Mouse (Mus musculus): Measurements from ENCODE around the gene Syk. TPM values are rescaled to one million over a fixed set of nuclear protein-coding genes. Genes with fewer than 3 reads are reported as not detected.

Gene Syk
- polyA plus RNA-seq, 1 experiment from 2014 or later = 1.5 TPM

DNA sequence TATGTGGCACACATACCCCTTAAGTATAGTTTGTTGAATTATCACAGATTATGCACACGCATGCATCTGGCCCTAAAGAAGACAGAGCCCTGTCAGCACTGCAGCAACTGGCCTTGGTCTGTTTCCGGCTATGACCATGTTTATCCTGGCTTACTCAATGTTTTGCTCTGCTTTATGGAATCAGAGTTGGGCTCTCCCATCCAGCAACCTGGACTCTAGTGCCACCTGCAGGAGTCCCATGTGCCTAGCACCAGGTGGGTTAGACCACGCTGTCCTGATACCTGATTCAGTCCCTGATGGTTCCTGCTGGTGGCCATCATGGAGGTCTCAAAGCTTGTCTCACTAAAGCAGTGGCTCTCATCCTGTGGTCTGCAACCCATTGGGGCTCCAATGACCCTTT, 86.9 kb downstream of the Syk start:
- Histone ChIP-seq H3K36me3 (no peaks in the 10 kb centered on the region), H3K9me3 (0 out of 2 replicates have a peak, but pooled peaks cover 4% of the 10 kb centered on the region), H3K9ac (no peak overlapping the region), H3K4me3 (no peak overlapping the region), H3K27ac (replicated peaks) (no peak overlapping the region), H3K27me3 (no peaks in the 10 kb centered on the region; the same call in 1 of the 2 replicates), H3K4me2 (no peak overlapping the region), H3K4me1 (replicated peaks) (no peaks in the 10 kb centered on the region)
- 71% methylated on average over 3 of the region's 3 CpGs for WGBS
- no peak for ATAC-seq (ENCODE audit: low read depth)

DNA sequence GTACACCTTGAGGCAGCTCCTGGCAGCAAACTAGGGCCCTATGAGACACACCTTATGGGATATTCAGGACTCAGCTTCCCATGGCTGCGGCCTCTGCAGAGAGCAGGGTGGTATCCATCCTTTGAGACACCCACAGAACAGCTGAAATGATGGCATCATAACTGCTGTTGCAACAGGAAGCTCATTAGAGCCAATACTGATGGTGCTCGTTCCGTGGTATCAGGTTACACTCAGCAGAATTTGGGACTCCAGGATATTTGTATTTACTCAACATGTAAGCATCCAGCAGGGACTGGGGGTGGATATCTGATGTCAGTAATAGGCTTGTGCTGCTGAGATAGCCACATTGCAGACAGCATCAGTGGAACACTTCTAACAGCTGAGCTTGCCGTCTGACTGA, 90.3 kb downstream of the Syk start:
- 74% methylated on average over 4 of the region's 4 CpGs for WGBS
- ATAC-seq (ENCODE audit: low read depth) = no peak
- Histone ChIP-seq H3K9me3 (0 out of 2 replicates have a peak, but pooled peaks cover 4% of the 10 kb centered on the region), H3K4me3 (no peak overlapping the region), H3K4me2 (no peak overlapping the region), H3K4me1 (replicated peaks) (no peaks in the 10 kb centered on the region), H3K36me3 (no peaks in the 10 kb centered on the region), H3K27me3 (no peaks in the 10 kb centered on the region; the same call in 1 of the 2 replicates), H3K9ac (no peak overlapping the region), H3K27ac (replicated peaks) (no peak overlapping the region)

DNA sequence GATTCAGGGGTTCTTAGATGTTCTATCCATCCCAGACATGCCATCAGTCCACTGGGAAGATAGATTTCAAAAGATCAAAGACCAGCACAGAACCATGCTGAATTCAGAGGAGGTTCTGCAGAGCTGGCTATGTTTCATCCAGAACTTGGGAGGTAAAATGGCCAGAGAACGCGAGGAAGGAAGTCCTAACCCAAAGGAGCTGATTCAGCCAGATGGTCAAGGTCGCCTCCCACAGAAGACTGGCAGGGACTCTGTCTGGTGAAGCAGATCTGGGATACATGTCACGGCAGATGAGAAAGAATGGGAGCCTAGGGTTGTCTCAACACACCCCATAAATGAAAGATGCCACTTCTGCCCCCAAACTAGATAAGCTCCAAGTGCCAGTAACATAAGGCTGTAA, 90.9 kb downstream of the Syk start:
- 75% methylated on average over 4 of the region's 4 CpGs for WGBS
- no peak overlapping the region for H3K27ac ChIP-seq (replicated peaks)

DNA sequence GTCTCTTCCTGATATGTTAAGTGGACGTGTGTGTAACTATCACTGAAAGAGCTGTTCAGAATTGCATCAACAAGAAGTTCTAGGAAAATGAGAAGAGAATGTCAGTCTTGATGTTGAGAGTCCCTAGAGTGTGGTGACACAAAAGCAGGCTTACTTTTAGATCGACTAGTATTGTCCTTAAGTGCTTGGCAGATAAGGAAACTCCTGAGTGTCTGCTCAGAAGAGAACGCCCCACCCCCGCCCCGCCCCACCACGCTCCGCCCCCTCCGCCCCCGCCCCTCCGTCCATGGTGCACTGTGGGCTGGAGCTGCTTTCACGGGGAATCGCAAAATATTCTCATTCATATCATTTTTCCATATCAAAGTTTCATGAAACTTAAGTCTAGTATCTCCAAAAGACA, 91.9 kb downstream of the Syk start:
- Histone ChIP-seq H3K9ac (no peak overlapping the region), H3K27ac (replicated peaks) (no peak overlapping the region), H3K36me3 (no peaks in the 10 kb centered on the region), H3K4me1 (replicated peaks) (peaks cover 4% of the 10 kb centered on the region), H3K9me3 (0 out of 2 replicates have a peak, but pooled peaks cover 4% of the 10 kb centered on the region), H3K4me3 (no peak overlapping the region), H3K4me2 (no peak overlapping the region), H3K27me3 (no peaks in the 10 kb centered on the region; the same call in 1 of the 2 replicates)
- no peak for ATAC-seq (ENCODE audit: low read depth)
- 53% methylated on average over 12 of the region's 12 CpGs for WGBS

More for the DNA sequence above, 90.9 kb downstream of the Syk start:
- Histone ChIP-seq H3K9me3 (0 out of 2 replicates have a peak, but pooled peaks cover 4% of the 10 kb centered on the region), H3K9ac (no peak overlapping the region), H3K27me3 (no peaks in the 10 kb centered on the region; the same call in 1 of the 2 replicates), H3K4me1 (replicated peaks) (no peaks in the 10 kb centered on the region), H3K36me3 (no peaks in the 10 kb centered on the region), H3K4me2 (no peak overlapping the region), H3K4me3 (no peak overlapping the region)
- no peak for ATAC-seq (ENCODE audit: low read depth)

GRCm38 (mm10) chr13:52675526-52676294, 92.7 kb downstream of the Syk start:
- Histone ChIP-seq H3K27ac (replicated peaks) (no peak overlapping the region), H3K9me3 (0 out of 2 replicates have a peak, but pooled peaks cover 4% of the 10 kb centered on the region), H3K4me1 (replicated peaks) (peaks cover 7% of the 10 kb centered on the region), H3K36me3 (no peaks in the 10 kb centered on the region), H3K9ac (no peak overlapping the region), H3K4me2 (no peak overlapping the region), H3K27me3 (peaks cover 3% of the 10 kb centered on the region; the same call in 1 of the 2 replicates), H3K4me3 (no peak overlapping the region)
- no peak for ATAC-seq (ENCODE audit: low read depth)
- 60% methylated on average over 8 of the region's 8 CpGs for WGBS

DNA sequence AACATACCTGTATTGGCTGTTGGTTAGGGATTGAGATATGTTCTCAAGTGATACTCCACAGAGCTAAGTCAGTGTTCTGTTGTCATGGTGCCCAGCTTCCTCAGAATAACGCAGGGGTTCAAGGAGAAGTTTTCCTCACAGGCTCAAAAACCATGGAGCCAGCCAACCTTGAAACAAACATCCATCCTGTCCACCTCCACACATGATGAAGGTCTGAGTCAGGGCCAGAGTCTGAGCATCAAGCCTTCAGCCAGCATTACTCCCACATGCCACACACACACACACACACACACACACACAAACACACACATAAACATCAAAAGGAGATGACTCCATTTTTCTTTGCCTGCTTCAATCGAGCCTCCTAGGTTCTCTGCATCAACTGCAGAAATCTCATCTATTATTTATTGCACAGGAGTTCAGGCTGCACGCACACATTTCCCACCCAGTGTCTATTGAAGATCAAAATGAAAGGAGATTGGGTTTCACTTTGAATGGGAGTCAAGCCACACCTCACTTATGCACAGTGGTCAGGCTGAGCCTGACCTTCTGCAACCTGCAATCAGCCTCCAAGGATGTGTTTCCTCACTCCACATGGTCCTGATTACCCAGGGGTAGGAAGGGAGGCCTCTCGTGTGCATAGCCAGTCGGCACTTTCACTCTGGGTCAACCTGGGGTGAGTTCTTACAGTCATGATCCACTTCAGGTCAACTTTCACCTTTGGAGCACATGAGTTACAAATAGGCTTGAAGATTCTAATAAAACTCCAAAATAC, 93.9 kb downstream of the Syk start:
- no peak for ATAC-seq (ENCODE audit: low read depth)
- 71% methylated on average over 5 of the region's 5 CpGs for WGBS
- H3K4me3 ChIP-seq = no peak overlapping the region
- no peak overlapping the region for H3K27ac ChIP-seq (replicated peaks)
- 0 out of 2 replicates have a peak, but pooled peaks cover 4% of the 10 kb centered on the region for H3K9me3 ChIP-seq
- no peaks in the 10 kb centered on the region for H3K36me3 ChIP-seq
- no peak overlapping the region for H3K9ac ChIP-seq
- H3K4me2 ChIP-seq = no peak overlapping the region
- peaks cover 8% of the 10 kb centered on the region for H3K4me1 ChIP-seq (replicated peaks)
- peaks cover 8% of the 10 kb centered on the region; the same call in 1 of the 2 replicates for H3K27me3 ChIP-seq

DNA sequence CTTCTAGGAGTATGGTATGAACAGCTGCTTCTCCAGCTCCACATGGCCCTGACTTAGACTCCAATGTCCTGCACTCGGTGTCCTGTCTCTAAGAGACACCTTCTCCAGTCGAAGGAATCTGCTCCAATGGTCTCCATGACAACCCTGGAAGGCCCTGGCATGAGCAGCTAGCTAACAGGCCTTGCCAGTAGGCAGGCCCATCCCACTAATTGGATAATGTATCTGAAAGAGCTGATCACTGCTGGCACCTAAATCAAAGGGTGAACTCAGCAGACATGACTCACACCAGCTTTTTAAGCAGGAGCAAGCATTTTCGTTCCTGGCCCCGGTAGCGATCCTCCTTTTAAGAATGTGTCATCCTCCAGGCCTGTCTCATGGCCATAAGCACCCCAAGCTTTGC, 96.9 kb downstream of the Syk start:
- Histone ChIP-seq H3K4me2 (no peak overlapping the region), H3K4me1 (replicated peaks) (peaks cover 15% of the 10 kb centered on the region), H3K9ac (no peak overlapping the region), H3K27ac (replicated peaks) (no peak overlapping the region), H3K27me3 (peaks cover 14% of the 10 kb centered on the region; the same call in 1 of the 2 replicates), H3K36me3 (no peaks in the 10 kb centered on the region), H3K9me3 (no peaks in the 10 kb centered on the region), H3K4me3 (no peak overlapping the region)
- ATAC-seq (ENCODE audit: low read depth) = peak; percentile 79
- 38% methylated on average over 5 of the region's 5 CpGs for WGBS

DNA sequence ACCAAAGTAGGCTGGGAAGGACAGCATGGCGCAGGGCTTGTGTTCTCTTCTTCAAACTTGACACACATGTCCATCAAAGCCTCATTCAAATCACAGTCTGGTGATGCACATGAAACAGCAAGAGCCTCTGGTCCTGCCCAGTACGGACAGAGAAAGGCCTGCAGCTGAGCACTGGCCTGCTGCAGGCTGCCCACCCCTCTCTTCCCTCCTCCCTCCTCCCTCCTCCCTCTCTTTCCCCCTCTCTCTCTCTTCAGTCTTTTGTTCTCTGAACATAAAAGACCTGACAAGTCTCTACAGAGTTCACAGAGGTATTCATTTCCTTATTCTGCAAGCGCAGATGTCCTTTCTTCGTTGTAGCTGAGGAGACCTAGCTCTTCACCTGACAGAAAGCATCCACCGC, 99.1 kb downstream of the Syk start:
- WGBS = 33% methylated on average over 5 of the region's 5 CpGs
- no peak for ATAC-seq (ENCODE audit: low read depth)

GRCm38 (mm10) chr13:52690425-52690824, 107.5 kb downstream of the Syk start:
- H3K4me2 ChIP-seq = no peak overlapping the region
- no peaks in the 10 kb centered on the region for H3K27me3 ChIP-seq
- H3K9me3 ChIP-seq = no peaks in the 10 kb centered on the region
- WGBS = 92% methylated on average over 13 of the region's 13 CpGs
- no peaks in the 10 kb centered on the region for H3K4me1 ChIP-seq (replicated peaks)
- H3K27ac ChIP-seq (replicated peaks) = no peak overlapping the region
- H3K9ac ChIP-seq = no peak overlapping the region
- no peaks in the 10 kb centered on the region for H3K36me3 ChIP-seq
- ATAC-seq (ENCODE audit: low read depth) = no peak
- H3K4me3 ChIP-seq = no peak overlapping the region

More for the DNA sequence above, 99.1 kb downstream of the Syk start:
- H3K9me3 ChIP-seq = no peaks in the 10 kb centered on the region
- H3K36me3 ChIP-seq = no peaks in the 10 kb centered on the region
- H3K4me3 ChIP-seq = no peak overlapping the region
- no peak overlapping the region for H3K9ac ChIP-seq
- H3K4me2 ChIP-seq = no peak overlapping the region
- no peak overlapping the region for H3K27ac ChIP-seq (replicated peaks)
- H3K27me3 ChIP-seq = peaks cover 14% of the 10 kb centered on the region; the same call in 1 of the 2 replicates
- peaks cover 15% of the 10 kb centered on the region for H3K4me1 ChIP-seq (replicated peaks)

DNA sequence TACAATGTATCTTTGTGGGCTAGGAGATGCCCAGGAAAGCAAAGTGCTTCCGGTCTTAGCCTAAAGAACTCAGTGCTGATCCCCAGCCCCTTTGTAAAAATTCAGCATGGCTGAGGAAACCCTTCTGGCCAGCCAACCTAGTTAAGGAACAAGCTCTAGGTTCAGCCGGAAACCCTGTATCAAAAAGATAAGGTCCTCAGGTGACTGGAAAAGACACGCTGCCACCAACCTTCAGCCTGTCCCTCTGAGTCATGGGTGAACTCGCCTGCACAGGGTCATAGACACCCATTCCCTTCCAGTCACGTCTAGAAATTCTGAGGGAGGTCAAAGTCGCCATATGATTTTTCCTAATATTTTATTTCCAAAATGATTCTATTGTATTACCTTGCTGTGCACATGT, 109.3 kb downstream of the Syk start:
- H3K4me1 ChIP-seq (replicated peaks) = no peaks in the 10 kb centered on the region
- ATAC-seq (ENCODE audit: low read depth) = no peak
- no peaks in the 10 kb centered on the region for H3K27me3 ChIP-seq
- no peaks in the 10 kb centered on the region for H3K36me3 ChIP-seq
- 90% methylated on average over 6 of the region's 6 CpGs for WGBS
- no peak overlapping the region for H3K4me2 ChIP-seq
- H3K9ac ChIP-seq = no peak overlapping the region
- H3K27ac ChIP-seq (replicated peaks) = no peak overlapping the region
- no peaks in the 10 kb centered on the region for H3K9me3 ChIP-seq
- H3K4me3 ChIP-seq = no peak overlapping the region

GRCm38 (mm10) chr13:52694857-52695256, 111.9 kb downstream of the Syk start:
- 83% methylated on average over 6 of the region's 6 CpGs for WGBS

More at GRCm38 (mm10) chr13:52694857-52695256, 111.9 kb downstream of the Syk start:
- no peaks in the 10 kb centered on the region for H3K27me3 ChIP-seq
- no peaks in the 10 kb centered on the region for H3K9me3 ChIP-seq
- no peak overlapping the region for H3K9ac ChIP-seq
- no peak overlapping the region for H3K4me2 ChIP-seq
- no peak overlapping the region for H3K4me3 ChIP-seq
- H3K27ac ChIP-seq (replicated peaks) = no peak overlapping the region
- H3K36me3 ChIP-seq = no peaks in the 10 kb centered on the region
- no peak for ATAC-seq (ENCODE audit: low read depth)
- H3K4me1 ChIP-seq (replicated peaks) = no peaks in the 10 kb centered on the region

All from neural tube, embryonic 13.5 days (tissue).